Mouse (Mus musculus): Measurements from ENCODE around the gene Hoxc4.

Gene Hoxc4

DNA sequence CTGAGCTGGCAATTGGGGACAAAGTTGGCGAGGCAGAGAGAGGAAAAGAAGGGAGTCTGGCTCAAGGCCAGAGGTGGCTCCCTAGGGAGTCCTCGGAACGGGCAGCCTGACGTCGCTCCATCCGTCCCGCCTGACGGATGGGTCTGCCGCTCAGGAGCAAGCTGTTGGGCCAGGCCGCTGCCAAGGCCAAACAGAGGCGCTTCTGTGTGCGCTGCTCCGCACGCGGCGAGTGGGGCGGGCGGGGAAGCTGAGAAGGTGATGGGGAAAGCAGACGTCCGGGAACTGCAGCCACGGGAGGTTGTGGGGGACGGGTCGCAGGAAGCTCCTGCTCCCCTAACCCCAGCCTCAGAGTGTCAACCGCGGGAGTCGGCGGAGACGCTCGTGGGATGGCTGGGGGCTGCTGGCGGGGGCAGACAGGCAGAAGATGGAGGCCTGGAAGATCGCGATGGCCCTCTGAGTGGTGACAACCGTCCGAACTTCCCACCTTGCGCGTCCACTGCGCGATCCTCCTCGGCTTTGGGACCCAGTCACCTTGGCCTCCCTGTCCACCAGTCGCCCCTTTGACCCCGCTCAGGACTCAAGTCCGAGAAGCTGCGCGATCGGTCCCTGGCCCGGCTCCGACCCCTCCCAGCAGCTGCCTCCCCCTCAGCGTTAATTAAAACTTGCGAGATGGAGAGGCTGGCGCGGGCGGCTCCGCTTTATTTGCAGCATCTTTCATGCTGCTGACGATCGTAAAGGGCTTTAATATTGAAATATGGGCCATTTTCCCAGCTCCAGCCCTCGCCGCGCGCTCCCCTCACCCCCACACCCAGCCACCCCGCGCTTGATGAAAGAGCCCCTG, 67.3 kb downstream of the Hoxc4 start:
- DNase-seq: peak; percentile 55
